Mouse (Mus musculus) olfactory bulb, adult 2 months (tissue): ENCODE results near the gene St3gal4. TPM values are rescaled to one million over a fixed set of nuclear protein-coding genes. Genes with fewer than 3 reads are reported as not detected.
"Not testable (repeated sequence)": the region's sequence is repeated elsewhere in the genome, so short reads cannot be mapped to it uniquely, and the experiment has no call there.

Experiments used
- H3K27ac ChIP-seq: fragments of 200-500 bp; 2 replicates; pipeline ENCODE4 v1.5.1; 2012; ENCODE audit warnings: low read depth, low read length; ENCODE audit not compliant: insufficient read depth
- H3K4me1 ChIP-seq: fragments of 200-500 bp; 2 replicates; pipeline ENCODE4 v1.6.1; 2012; ENCODE audit warnings: low read length; ENCODE audit not compliant: control insufficient read depth, insufficient read depth
- H3K4me3 ChIP-seq: fragments of 200-500 bp; 2 replicates; pipeline ENCODE4 v1.5.1; 2012; ENCODE audit warnings: mild to moderate bottlenecking, low read depth, low read length, moderate library complexity; ENCODE audit not compliant: insufficient read depth
- CTCF ChIP-seq: fragments of 200-500 bp; IDR thresholded peaks from 2 replicates; pipeline ENCODE4 v1.5.1; 2012; ENCODE audit warnings: low read depth, mild to moderate bottlenecking, low read length, moderate library complexity; ENCODE audit not compliant: insufficient read depth
- POLR2A ChIP-seq: fragments of 200-500 bp; IDR thresholded peaks from 2 replicates; pipeline ENCODE4 v1.6.1; 2012; ENCODE audit warnings: mild to moderate bottlenecking, low read depth, low read length, moderate library complexity; ENCODE audit not compliant: insufficient read depth
- WGBS: fragments of 180-500 bp; shearing (Covaris S2); methylation state at CpG from one replicate; pipeline ENCODE4 v1.1.7; 2018; 5-methylcytosine and 5-hydroxymethylcytosine counted together
- polyA plus RNA-seq: library from polyadenylated mRNA; stranded (reverse); fragments of >200 nt; gene quantifications from 2 replicates; pipeline ENCODE4 v1.2.4, GENCODE M21; 2012; ENCODE audit warnings: low replicate concordance; ENCODE audit not compliant: missing spikeins, insufficient read depth, insufficient read length

The St3gal4 gene
- polyA plus RNA-seq, 1 experiment = not detected

DNA sequence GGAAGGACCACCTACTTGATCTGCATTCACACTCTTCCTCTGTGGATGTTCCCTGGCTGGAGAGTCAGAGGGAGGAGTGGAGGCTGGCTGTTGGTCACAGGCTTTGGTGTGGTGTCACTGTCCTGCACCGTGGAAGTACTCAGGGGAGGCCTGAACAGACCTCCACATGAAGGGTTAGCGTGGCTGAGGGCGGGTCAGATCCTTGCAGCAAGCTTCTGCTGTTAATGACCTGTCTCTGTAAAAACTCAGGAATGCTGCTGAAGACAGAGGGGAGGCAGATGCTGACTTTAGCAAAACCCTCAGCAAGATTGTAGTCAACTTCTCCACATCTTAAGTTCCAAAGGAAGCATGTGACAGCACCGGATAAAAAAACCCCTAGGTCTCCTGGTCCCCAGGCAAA is 37.8 kb upstream of the St3gal4 start:
- no peak overlapping the region for H3K27ac ChIP-seq
- 94% methylated on average over 4 of the region's 4 CpGs for WGBS
- H3K4me3 ChIP-seq = no peak overlapping the region
- TF ChIP-seq POLR2A = no peak
- no peak for TF ChIP-seq CTCF
- H3K4me1 ChIP-seq = peaks cover 11% of the 10 kb centered on the region

DNA sequence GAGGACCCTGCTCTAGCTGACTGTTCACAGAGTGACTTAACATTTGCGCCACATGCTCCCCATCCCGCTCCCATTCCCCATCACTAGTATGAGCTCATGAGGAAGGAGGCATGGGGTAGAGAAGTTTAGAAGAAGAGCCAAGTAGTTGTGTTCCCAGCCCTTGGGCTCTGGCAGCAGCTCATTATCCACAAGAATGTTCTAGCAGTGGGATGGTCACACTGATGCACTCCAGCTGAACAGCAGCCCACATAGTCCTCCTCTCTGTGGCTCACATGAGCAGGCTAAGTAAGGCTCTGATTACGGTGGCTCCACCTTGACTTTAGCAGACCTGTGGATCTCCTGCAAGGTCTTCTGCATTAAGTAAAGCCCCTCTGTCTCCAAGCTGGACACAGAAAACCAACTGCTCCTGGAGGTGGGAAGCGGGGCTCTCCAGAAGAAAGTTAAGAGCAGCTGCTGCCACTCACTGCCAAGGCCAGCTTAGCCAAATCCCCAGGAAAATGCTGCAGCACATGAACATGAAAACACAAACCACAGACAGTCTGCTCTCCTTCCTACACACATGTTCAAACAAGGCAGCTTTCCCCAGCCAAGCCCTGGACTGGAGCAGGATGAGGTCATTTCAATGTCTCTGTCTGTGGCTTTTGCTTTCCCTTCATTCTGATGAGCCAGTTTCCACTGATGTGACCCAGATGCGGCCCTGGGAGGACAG is 37.1 kb upstream of the St3gal4 start:
- 78% methylated on average over 5 of the region's 5 CpGs for WGBS
- Histone ChIP-seq H3K27ac (no peak overlapping the region), H3K4me3 (no peak overlapping the region), H3K4me1 (peaks cover 11% of the 10 kb centered on the region)
- TF ChIP-seq POLR2A (no peak), CTCF (no peak)

DNA sequence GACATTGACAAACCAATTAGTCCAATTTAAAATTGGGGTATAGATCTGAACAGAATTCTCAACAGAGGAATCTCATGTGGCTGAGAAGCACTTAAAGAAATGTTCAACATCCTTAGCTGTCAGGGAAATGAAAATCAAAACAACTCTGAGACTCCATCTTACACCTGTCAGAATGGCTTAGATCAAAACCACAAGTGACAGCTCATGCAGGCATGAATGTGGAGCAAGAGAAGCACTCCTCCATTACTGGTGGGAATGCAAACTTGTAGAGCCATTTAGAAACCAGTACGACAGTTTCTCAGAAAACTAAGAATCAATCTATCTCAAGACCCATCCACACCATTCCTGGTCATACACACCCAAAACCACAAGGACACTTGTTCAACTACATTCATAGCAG is 33.9 kb upstream of the St3gal4 start:
- Histone ChIP-seq H3K4me3 (no peak overlapping the region), H3K4me1 (peaks cover 11% of the 10 kb centered on the region), H3K27ac (no peak overlapping the region)
- TF ChIP-seq POLR2A (no peak), CTCF (no peak)
- 97% methylated on average over 1 of the region's 1 CpGs for WGBS

DNA sequence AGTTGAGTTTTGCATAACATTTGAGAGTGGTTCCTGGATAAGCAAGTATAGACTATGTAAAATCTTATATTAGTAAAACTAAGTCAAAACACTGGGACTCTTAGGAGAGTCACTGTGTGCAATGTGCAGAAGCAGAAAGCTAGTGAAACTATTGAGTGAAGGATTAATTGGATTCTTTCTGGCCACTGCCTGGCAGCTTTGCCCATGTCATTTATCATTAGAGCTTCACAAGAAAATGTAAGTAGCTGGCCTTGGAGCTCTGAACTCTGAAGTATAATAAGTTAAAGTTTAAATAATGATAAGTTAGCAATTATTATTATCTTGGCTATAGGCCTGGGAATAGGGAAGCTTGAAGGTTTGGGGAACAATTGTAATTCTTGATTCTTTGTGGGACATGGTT is 29.8 kb upstream of the St3gal4 start:
- not testable (repeated sequence) for H3K4me3 ChIP-seq, H3K4me1 ChIP-seq, H3K27ac ChIP-seq

DNA sequence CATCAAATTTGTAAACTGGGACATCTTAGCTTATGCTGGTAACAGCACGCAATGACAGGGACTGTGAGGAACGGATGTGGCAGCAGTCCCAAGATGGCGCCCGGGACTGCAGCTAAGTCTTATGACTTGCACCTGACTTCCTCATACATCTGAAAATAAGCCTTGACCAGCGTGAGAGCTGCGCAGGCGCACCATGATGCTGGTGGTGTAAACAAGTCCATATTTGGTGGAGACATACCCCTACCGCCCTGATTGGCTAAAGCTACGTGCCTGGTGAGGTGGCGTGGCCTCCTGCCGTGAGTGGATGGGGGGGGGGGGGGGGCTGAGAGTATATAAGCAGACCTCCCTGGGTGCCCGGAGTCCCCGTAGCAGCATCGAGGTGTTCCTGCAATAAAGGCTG is 28.2 kb upstream of the St3gal4 start:
- H3K27ac ChIP-seq, H3K4me3 ChIP-seq, H3K4me1 ChIP-seq: not testable (repeated sequence)
- WGBS = 98% methylated on average over 14 of the region's 14 CpGs

DNA sequence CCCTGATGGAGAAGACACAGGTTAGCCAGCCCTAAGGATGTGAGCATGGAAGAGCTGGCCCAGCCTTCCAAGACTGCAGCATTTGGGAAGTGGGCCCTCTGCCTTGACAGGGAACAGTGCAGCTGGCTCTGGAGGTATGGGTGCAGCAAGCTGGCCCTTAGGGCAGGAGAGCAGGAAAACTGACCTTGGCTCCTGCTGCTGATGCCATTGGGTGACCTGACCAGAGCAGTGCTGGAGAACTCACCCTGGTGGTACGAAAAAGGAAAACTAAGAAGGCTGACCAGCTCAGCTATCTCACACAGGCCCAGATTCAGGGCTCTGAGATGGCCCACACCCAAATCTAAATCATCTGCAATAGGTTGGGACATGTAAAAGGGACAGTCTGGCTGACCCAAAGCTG is 26.8 kb upstream of the St3gal4 start:
- TF ChIP-seq CTCF (no peak), POLR2A (no peak)
- 93% methylated on average over 1 of the region's 1 CpGs for WGBS

DNA sequence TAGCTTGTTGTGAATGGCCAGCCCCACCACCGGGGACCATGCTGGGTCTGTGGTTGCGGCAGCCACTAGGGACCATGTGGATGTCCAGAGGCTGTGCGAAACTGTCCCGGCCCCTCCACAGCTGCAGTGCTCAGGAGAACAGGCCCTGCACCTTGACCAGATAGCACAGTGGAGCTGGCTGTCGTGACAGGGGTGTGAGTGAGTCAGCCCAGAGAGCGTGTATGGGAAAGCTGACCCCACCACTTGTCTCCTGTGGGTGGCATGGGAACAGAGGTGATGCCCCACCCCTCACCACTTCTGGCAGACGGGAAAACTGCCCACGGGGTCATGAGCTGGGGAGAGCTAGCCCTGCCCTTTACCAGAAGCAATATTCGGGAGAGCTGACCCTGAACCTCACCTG is 26.1 kb upstream of the St3gal4 start:
- 95% methylated on average over 9 of the region's 9 CpGs for WGBS
- no peaks in the 10 kb centered on the region for H3K4me1 ChIP-seq
- H3K27ac ChIP-seq = no peak overlapping the region
- no peak overlapping the region for H3K4me3 ChIP-seq
- TF ChIP-seq CTCF (no peak), POLR2A (no peak)

More for the DNA sequence above, 26.8 kb upstream of the St3gal4 start:
- no peaks in the 10 kb centered on the region for H3K4me1 ChIP-seq
- no peak overlapping the region for H3K4me3 ChIP-seq
- H3K27ac ChIP-seq = no peak overlapping the region

DNA sequence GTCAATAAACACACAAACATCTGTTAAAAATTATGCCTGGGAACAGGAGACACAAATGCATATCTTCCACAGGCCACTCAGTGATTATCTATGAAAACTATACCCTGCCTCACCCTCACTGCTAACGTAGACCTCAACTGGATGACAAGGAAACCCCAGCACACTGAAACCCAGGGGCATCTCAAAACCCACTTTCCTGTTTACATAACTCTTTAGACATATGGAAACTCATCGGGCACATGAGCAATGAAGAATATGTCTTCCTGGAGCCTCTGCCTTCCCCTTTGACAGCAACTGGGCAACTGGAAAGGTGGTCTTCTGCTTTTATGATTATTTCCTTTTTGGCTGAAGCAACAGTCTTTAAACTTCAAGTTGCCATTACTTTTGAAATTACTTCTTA is 23.2 kb upstream of the St3gal4 start:
- Histone ChIP-seq H3K27ac (no peak overlapping the region), H3K4me1 (peaks cover 4% of the 10 kb centered on the region; the same call in 1 of the 2 replicates), H3K4me3 (no peak overlapping the region)
- TF ChIP-seq CTCF (no peak), POLR2A (no peak)
- WGBS = 88% methylated on average over 2 of the region's 2 CpGs

DNA sequence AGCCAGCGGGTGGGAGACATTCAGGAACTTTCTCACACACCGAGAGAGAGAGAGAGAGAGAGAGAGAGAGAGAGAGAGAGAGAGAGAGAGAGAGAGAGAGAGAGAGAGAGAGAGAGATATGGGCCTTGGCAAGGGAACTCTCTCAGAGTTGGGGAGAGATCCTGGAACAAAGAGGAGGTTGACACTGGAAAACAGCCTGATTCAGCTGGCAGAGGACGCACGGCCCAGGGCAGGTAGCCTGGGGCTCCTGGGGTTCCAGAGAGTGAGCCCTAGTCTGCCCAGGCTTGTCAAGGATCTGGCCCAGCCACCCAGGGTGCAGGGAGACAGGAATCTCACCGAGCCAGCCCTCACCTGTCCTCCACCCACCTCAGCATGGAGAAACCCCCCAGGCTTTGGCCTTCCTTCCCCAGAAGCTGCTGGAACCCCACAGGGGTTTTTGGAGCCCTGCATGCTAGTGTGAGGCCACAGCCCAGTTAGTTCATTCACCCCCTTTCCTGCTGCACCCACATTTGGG is 20.2 kb upstream of the St3gal4 start:
- TF ChIP-seq POLR2A = no peak
- no peak for TF ChIP-seq CTCF
- Histone ChIP-seq H3K4me1 (peaks cover 4% of the 10 kb centered on the region; the same call in 1 of the 2 replicates), H3K27ac (no peak overlapping the region), H3K4me3 (no peak overlapping the region)
- 88% methylated on average over 5 of the region's 5 CpGs for WGBS

DNA sequence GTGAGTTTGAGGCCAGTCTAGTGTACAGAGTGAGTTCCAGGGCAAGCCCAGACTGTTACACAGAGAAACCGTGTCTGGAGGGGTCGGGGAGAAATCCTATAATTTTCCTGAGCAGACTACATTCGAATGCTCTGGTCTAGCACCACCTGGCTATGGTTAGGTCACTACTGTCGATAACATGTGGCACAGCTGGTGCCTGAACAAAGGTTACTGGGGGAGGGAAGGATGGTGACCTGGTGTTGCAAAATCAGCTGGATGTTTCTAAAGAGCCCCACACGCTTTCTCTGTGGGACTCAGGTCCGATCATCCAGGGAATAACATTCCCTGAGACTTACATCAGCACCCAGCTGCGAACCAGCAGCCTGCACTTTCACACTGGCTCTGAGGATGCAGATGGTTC is 19.0 kb upstream of the St3gal4 start:
- 88% methylated on average over 7 of the region's 7 CpGs for WGBS
- Histone ChIP-seq H3K4me3 (no peak overlapping the region), H3K27ac (no peak overlapping the region), H3K4me1 (peaks cover 4% of the 10 kb centered on the region; the same call in 1 of the 2 replicates)
- TF ChIP-seq POLR2A (no peak), CTCF (no peak)
